Mouse (Mus musculus): ENCODE measurements around the gene Tubb4a. TPM values are rescaled to one million over a fixed set of nuclear protein-coding genes. Genes with fewer than 3 reads are reported as not detected.

The Tubb4a gene
- total RNA-seq, 1 experiment from 2014 or later: 0.70 TPM

Other genes with a start within 250 kb of the Tubb4a start
- not detected in 2 replicates for gene Acsbg2, start 213.3 kb downstream of the Tubb4a start, total RNA-seq (2017)
- gene 1700061G19Rik, start 212.3 kb downstream of the Tubb4a start, total RNA-seq (2017): not detected in 2 replicates
- gene Mllt1, start 152.4 kb downstream of the Tubb4a start, total RNA-seq (2017): 13.0 and 13.8 TPM in 2 replicates
- not detected in 2 replicates for gene Acer1, start 105.7 kb downstream of the Tubb4a start, total RNA-seq (2017)
- gene Clpp, start 97.5 kb downstream of the Tubb4a start, total RNA-seq (2017): 23.0 and 28.9 TPM in 2 replicates
- gene Alkbh7, start 90.4 kb downstream of the Tubb4a start, total RNA-seq (2017): 10.6 and 17.9 TPM in 2 replicates
- gene Pspn, start 87.8 kb downstream of the Tubb4a start, total RNA-seq (2017): not detected in 2 replicates
- gene Gtf2f1, start 76.5 kb downstream of the Tubb4a start, total RNA-seq (2017): 56.5 and 56.7 TPM in 2 replicates
- gene Gm17949, start 76.3 kb downstream of the Tubb4a start, total RNA-seq (2017): not detected in 2 replicates
- 54.5 and 58.2 TPM in 2 replicates for gene Khsrp, start 56.3 kb downstream of the Tubb4a start, total RNA-seq (2017)
- gene Slc25a41, start 46.1 kb downstream of the Tubb4a start, total RNA-seq (2017): not detected in 2 replicates
- 3.3 TPM in 2 replicates for gene Crb3, start 28.7 kb downstream of the Tubb4a start, total RNA-seq (2017)
- 3.4 and 3.6 TPM in 2 replicates for gene Slc25a23, start 27.9 kb downstream of the Tubb4a start, total RNA-seq (2017)
- gene Dennd1c, start 9.3 kb downstream of the Tubb4a start, total RNA-seq (2017): 145 and 158 TPM in 2 replicates
- 1.7 and 2.0 TPM in 2 replicates for gene Tnfsf9, start 17.5 kb upstream of the Tubb4a start, total RNA-seq (2017)
- gene Cd70, start 62.0 kb upstream of the Tubb4a start, total RNA-seq (2017): not detected in 2 replicates
- gene Tnfsf14, start 106.4 kb upstream of the Tubb4a start, total RNA-seq (2017): 79.1 and 86.9 TPM in 2 replicates
- 164 TPM in 2 replicates for gene C3, start 140.4 kb upstream of the Tubb4a start, total RNA-seq (2017)
- 26.2 and 34.1 TPM in 2 replicates for gene Gpr108, start 160.7 kb upstream of the Tubb4a start, total RNA-seq (2017)
- 3.4 and 4.1 TPM in 2 replicates for gene Trip10, start 161.7 kb upstream of the Tubb4a start, total RNA-seq (2017)
- 373 and 377 TPM in 2 replicates for gene Vav1, start 191.3 kb upstream of the Tubb4a start, total RNA-seq (2017)

All from neutrophil, adult 5-6 weeks (primary cell).